Mouse (Mus musculus) spleen, embryonic (tissue): Measurements from ENCODE around the gene Arhgap18.

Experiments
- CTCF ChIA-PET: fragments of 350-600 bp; sonication (Branson Sonifier 250); formaldehyde crosslinking; loops from one replicate; lab custom pipeline; 2022; lab: Charles Lee

Gene Arhgap18

GRCm38 (mm10) chr10:26774266-26774665 lies 21.0 kb downstream of the Arhgap18 start:
- CTCF ChIA-PET: no interaction called here

DNA sequence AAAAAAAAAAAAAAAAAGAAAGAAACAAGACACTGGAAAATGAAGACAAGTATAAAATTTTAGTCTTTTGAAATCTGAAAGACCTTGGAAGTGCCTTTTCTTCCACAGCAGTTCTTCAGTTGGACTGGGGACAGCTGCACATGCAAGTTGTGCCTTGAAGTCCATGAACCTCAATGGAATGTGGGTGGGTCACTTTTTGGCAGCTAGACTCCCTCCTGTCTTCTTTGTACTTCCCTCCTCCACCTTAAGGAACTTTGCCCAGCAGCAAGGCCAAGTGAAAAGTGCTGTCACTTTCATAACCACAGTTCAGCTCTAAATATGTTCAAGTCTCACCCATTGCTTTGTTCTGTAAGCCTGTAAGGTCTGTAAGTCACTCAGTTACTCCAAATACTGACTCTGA lies 23.2 kb downstream of the Arhgap18 start:
- CTCF ChIA-PET: no interaction called here

GRCm38 (mm10) chr10:26780581-26780980 lies 27.4 kb downstream of the Arhgap18 start:
- CTCF ChIA-PET: no interaction called here

DNA sequence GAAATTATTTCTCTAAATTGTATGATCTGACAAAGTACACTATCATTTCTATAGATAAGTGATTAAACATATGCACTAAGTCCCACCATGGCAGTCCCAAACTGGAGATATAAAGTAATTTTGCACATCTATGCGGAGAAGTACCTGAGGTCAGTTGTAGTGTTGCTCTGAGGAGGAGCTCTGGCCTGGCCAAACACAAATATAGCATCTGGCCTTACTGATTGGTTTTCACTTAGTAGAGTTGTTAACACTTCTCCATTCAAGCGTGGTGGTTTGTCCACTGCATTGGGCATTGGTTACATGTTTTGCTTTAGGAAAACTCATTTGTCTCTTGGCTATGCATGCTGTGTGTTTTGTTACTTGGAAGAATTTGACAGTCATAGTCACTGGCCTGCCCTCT lies 36.5 kb downstream of the Arhgap18 start:
- CTCF ChIA-PET: no interaction called here

DNA sequence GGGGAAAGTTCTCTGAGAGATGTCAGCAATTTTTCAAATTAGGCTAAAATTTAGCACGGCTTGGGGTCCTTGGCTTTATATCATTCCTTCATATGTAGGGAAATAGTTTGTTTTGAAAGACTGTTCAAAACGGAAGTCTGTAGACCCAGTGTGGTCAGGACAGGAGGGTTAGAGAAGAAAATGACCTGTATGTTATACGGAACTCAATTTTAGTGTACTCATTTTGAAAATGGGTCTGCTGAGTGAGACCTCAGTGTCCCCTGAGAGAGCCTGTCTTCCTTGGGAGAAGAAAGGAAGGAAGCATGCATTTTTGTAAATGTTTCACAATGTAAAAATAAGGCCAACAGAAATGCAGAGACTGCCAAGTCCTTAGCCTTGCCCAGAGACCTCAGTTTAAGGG lies 38.6 kb downstream of the Arhgap18 start:
- CTCF ChIA-PET: interaction anchor here (0.7 kb wide), 1 partner anchor 20 kb away, joined by 4 read pairs; no protein-coding TSS in a partner anchor

DNA sequence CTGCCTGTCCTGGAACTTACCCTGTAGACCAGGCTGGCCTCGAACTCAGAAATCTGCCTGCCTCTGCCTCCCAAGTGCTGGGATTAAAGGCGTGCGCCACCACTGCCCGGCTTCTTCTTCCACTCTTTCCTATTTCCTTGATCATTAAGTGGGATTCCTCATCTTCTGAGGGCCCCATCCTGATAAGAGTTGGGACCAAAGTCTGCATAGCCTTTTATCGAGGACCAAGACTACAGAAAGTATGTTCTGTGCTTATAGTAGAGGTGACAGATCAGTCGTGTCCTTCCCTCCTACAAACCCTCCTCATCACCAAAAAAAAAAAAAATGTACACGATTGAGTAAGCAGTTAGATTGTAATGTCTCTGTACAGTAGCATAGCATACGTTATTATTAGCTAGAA lies 39.8 kb downstream of the Arhgap18 start:
- CTCF ChIA-PET: no interaction called here

DNA sequence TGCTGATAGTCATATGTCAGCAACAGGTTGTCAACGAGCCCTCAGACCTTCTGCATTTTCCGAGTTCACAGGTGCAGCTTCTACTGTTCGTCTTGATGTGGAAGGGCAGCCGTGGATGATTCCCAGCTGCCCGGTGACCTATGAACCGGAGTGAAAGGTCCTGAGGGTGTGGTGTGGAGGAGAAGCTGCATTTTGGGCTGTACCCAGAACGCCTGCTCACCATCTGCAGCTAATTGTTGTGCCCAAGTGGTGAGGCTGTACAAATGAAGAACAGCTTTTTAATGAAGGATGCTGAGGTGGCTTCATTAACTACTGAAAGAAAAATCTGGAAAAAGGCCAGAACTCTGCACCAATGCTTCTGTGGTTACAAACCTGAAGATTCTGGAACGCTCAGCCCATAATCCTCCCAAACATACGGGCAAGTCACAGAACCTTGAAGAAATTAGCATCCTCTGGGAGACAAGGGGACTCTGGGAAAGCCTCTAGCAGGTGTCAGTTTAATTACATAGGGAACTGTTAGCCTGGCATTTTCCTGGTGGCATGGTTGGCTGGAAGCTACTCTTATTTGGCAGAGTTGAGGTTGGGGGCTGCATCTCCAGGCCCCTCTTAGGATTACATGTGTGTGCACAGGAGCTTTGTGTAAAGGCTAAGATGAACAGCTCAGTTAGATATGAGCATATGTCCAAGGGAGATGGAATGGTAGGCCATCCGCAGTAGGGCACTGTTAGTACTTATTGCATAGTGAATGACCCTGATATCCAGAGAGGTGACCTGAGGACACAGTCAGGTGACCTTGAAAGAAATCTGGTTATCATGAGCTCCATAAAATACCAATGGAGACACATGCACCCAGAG lies 43.4 kb downstream of the Arhgap18 start:
- CTCF ChIA-PET: interaction anchor here (0.6 to 1.2 kb wide), 3 partner anchors 12 to 43 kb away, joined by 3 to 17 read pairs (median 5); partner anchors contain the start of gene Arhgap18

DNA sequence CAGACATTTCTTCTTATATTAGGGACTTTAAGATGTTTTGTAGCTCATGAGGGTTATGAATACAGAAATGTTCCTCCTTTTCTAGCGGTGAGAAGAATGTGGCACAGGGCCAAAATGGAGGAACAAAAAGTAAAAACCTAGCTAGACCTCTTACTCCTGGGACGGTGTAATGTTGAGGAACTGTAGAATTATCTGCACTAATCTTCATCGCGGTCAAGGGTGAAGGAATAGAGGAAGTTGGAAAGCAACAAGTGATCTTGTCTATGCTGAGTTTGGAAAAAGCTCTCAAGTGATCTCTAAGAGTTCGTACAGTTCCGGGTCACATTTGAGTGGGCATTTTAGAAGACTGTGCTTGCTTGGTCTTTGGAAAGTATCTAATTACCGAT lies 44.1 kb downstream of the Arhgap18 start:
- CTCF ChIA-PET: interaction anchor here (1.0 to 1.2 kb wide), 2 partner anchors 11 to 44 kb away, joined by 5 to 17 read pairs; partner anchors contain the start of gene Arhgap18

DNA sequence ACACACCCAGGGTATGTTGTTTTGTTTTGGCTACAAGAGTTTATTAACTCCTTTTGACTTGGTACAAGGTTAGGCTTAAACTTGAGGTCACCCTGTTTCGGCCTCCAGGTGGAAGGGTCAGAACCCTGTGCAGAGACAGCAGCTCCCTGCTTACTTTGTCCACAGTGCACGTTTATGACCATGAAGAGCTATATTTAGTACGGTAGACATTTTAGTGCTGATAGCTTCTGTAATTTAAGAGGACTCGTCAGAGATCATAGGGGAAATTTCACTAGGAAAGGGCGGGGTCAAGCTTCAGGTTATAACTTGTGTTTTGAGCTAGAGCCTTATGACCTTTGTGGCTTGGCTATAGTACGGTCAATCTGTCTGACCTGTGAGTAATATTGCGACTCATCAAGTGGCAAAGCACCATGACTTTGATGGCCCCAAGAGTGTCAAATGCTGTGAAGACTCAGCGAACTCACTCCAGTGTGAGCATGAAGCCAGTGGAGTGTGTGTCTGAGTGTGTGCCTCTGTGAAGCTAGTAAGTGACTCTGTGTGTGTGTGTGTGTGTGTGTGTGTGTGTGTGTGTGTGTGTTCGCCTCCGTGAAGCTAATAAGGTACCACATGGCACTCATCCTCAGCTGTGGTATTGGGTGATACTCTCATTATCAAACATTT lies 45.7 kb downstream of the Arhgap18 start:
- CTCF ChIA-PET: interaction anchor here (0.6 to 1.1 kb wide), 4 partner anchors 11 to 1929 kb away, joined by 3 to 7 read pairs (median 4); partner anchors contain the start of gene Med23

DNA sequence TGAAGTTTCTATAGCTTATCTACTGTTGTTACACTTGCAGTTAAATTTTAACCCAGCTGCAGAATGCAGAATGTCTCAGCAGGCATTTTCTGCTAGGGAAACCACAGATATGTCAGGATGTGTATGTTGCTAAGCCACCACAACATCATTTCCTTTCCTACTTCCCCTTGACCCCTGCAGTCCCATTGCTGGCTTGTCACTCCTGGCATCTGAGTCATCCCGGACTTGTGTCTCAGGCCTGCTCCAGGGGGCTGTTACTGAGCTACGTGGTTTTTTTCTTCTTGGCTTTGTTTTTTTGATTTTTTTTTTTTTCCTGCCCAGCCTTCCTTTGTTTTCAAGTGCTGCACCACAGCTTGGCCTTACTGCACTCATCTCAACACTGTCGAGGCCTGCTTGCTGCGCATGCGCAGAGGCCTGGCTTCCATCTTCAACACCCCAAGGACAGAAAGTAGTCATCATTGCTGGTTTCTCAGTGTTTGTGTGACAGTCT lies 46.4 kb downstream of the Arhgap18 start:
- CTCF ChIA-PET: interaction anchor here (0.6 to 1.1 kb wide), 2 partner anchors 12 to 78 kb away, joined by 3 to 4 read pairs; no protein-coding TSS in a partner anchor

DNA sequence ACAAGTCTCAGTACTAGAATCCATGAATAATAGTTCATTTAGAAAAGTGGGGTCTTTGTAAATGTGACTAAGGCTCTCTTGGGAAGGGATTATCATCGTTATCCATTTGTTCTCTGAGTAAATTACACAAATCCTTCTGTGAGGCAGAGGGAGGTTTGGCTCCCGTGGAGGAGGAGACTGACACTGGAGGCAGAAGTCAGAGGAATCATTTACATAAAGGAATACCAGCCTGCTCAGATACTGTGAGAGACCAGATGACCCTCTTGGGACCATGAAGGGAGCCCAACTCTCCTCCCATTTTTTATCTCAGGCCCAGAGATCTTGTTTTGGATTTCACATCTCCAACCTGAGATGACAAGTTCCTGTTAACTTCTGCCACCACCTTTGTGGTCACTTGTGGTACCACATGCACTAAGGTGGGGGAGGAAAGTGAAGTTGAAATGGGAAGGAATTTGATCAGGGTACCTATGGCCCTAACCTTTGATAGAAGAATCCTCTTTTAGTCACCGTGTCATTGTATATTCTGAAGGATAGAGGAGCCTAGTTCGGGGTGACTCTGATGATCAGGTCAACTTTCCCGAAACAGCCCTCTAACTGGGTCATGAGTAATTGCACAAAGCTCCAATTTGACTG lies 51.2 kb downstream of the Arhgap18 start:
- CTCF ChIA-PET: no interaction called here

DNA sequence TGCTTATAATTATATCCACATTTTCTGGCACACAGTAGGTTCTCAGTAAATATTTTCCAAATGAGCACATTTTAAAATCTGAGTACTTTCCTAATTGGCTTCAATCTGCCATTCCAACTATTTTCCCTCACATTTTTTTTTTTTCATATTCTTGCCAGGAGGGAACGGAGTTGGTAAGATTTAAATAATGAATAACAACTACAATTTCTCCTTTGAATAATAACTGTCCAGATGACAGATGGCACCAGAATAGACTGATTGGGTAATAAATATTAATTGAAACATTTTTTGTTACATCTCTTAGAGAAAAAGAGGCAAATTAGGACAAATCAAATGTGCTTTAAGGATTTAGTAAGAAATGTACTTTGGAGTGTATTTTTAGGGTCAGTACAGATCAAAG lies 51.8 kb downstream of the Arhgap18 start:
- CTCF ChIA-PET: no interaction called here

DNA sequence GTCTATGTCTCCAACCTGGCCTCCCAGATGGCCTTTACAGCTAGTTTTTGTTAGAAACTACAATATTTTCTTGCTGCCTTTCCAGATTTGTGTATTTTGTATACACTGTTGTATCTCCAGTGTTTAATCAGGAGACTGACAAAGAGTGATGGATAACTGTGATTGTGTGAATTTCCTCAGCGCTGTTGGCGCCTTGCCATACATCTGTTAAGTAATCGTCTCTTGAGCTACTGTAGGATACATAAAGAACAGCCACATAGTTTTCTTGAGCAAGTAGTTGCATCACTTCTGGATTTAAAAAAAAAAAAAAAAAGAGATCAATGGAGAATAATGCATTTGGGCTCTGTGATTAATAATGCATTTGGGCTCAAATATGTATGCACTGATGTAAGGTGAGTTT lies 52.9 kb downstream of the Arhgap18 start:
- CTCF ChIA-PET: no interaction called here

GRCm38 (mm10) chr10:26810059-26810458 lies 56.8 kb downstream of the Arhgap18 start:
- CTCF ChIA-PET: no interaction called here

DNA sequence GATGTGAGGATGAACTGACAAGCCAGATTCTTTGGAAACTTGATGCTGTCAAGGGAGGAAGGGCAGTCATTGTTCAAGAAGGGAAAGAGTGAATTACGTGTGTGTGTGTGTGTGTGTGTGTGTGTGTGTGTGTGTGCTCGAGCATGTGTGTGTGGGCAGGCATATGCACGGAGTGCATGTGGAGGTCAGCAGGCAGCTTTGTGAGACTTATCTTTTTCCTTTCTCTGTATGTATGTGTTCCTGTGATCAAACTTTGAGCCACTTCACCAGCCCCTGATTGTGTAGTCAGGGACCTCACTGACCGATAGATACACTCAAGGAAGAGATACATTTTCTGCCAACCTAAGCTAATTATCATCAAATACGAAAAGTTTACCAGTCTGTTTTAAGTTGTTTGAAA lies 57.6 kb downstream of the Arhgap18 start:
- CTCF ChIA-PET: no interaction called here

- CTCF ChIA-PET: no interaction called here
Observed at GRCm38 (mm10) chr10:26811342-26811741, 58.1 kb downstream of the Arhgap18 start.

DNA sequence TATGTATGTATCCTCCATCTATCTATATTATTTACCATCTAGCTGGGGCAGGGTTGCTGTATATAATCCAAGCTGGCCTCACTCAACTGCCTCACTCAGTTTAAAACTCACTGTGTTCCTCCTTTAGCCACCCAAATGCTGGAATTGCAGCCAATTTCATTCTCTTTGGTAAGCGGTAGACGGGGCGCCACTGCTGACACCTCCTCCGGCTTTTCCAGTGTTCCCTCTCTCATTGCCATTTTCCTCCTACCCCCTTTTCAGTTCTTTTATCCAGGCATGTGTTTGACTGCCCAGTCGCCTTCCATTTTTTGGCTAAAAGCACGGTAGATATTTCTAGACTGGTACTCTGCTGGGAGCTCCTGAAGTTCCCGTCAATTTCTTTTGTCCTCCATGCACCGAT lies 62.4 kb downstream of the Arhgap18 start:
- CTCF ChIA-PET: no interaction called here

GRCm38 (mm10) chr10:26820326-26820725 lies 67.1 kb downstream of the Arhgap18 start:
- CTCF ChIA-PET: no interaction called here

DNA sequence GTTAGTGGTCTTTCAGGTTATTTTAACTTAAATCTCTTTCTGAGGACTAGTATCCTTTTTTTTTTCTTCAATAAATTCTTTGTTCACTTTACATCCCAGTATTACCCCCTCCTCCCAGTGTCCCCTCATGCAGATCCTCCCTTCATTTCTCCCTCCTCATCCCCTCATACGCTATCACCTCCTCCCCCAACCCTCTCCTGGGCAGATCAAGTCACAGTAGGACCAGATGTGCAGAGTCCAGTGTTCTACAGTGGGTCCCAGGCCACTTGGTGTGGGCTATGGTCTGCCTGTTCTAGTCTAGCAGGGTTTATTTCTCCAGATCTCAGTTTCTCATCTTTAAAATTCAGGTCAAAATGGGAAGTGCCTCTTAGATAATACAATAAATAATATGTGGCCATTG lies 67.7 kb downstream of the Arhgap18 start:
- CTCF ChIA-PET: no interaction called here

- CTCF ChIA-PET: no interaction called here
Observed at GRCm38 (mm10) chr10:26823997-26824396, 70.8 kb downstream of the Arhgap18 start.

DNA sequence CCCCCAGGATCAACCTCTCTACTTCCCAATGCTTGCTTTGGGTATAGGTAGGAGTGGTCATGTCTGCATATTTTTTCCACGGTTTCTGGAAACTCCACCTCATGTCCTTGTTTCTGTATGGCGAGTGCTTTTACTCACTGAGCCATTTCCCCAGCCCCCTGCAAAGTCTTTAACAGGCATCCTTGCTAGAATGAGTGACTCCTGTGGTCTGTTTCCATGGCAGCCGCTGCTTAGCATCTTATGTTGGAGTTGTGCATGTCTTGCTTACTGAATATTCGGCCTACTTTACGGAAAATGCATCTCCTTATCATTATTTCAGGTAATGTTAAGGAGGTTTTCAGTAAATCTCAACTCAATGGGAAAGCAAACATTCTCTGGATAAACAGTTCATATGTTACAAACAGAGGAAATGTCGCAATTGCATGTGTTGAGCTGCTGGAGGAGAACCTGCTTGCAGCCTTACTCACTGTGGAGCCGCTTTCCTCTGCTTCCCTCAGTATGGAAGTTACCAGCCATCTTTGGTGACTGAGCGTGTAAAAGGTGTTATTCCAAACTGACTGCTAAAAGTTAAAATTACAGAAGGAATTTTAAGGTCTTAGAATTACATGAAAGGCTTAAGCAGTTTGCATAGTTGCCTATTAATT lies 72.1 kb downstream of the Arhgap18 start:
- CTCF ChIA-PET: no interaction called here

DNA sequence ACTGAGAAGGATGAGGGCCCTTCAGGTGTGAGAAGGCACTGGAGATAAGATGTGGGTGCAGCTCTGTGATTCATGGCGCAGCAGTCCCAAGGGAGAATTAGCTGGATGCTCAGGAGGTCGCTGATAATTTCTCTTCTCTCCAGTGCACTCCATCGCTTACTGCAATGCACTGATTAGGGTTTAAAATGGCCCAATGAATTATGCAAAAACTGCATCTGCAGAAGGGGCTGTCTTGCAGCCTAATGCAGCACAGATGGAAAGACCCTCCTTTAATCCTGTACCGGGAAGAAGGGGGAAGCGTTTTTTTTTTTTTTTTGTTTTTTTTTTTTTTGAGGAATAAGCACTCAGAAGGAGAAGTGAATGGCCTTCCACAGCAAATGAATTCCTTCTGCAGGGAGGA lies 74.1 kb downstream of the Arhgap18 start:
- CTCF ChIA-PET: no interaction called here
